Mouse (Mus musculus): ENCODE results near the gene Prkaa2.

Prkaa2 gene

DNA sequence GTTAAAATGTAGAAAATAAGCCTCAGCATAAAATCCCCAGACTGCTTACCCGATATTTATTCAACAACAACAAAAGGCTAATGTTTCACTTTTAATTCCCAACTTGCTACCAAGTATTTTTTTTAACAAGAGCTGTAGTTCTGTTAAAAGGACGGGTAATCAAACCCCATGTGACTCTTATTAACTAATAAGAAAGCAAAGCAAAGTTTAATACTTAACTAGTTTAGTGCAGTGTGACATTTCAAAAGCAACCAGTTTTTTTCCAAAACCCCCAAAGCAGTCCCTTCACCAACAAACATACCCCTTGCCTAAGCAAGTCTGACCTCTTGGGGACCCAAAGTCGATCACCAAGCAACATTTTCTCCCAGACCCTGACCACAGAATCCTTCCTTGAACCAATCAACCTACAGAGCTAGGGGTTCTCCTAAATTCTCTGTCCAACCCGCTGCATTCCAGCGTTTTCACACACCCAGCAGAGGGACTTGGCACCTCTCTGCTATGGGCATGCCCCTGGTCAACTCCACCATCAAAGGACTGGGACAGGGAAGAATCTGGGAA, 970 bp downstream of the Prkaa2 start:
- DNase-seq (ENCODE audit: low spot score in 2 of 2), result no peak

GRCm38 (mm10) chr4:105107943-105108640, 1.6 kb downstream of the Prkaa2 start:
- peak in 1 of 2 experiments; percentile 30 for DNase-seq (ENCODE audit: low spot score in 2 of 2)

DNA sequence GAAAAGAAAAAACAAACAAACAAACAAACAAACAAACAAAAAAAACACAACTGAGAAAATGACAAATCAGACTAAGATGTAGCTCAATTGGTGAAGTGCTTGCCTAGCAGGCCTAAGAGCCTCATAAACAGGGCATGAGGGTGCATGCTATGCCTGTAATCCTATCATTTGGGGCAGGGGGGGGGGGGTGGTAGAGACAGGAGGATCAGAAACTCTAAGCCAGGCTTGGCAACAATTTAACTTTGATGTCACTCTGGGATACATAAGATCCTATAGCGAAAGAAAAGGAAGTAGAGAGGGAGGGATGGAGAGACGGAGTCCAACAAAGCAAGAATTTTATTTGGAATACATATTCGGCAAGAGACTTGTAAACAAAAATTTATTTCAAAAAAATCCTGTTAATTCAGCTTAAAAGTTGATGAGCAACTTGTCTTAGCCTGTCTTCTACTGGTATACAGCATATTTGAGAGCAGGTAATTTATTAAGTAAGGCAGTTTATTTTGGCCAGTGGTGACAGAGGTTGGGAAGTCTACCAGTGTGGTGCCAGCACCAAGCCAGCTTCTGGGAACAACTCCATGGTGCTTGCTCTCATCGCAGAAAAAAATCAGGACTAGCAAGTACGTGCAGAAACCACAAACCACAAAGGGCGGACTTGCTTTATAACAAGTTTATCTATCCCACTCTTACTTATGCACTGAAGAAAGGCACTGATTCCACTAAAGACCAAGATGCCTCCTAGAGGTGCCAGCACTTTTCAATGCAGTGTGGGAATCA, 5.4 kb downstream of the Prkaa2 start:
- DNase-seq (ENCODE audit: low spot score in 2 of 2), result no peak

- DNase-seq (ENCODE audit: low spot score in 2 of 2), result no peak
Observed at GRCm38 (mm10) chr4:105101337-105101688, 8.4 kb downstream of the Prkaa2 start.

DNA sequence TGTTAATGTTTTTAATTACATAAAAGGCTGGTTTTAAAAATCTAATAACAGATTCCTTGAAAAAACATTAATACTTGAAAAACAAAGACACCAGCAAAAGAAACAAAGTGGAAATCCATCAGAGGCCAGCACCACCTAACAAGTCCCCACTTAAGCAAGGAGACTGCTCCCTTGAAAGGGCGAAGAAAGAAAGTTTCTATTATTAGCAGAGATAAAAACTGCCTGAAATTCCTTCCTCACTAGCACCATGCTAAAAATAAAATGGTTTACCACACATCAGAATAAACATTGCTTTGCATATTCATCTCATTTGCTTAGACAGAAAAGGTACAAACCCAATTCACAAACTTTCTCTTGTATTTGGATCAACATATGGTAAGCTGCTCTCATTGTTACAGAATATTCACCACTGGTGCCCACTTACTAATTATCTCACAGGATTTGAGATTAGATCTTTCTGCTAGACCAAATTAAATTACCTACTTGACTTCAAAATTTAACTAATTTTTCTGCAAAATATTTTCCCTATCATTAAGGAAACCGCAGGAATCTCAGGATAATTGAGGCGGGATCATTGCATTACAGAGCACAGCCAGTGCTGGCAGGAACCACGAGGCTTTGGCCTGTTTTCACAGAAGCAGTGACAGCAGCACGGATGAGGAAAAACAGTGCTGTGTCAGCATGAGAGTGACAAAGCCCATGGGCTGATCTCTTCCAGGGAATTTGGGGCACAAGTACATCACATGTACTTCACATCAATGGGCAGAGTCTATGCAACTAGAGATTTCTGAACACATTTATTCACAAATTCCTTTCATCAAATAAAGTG, 9.0 kb downstream of the Prkaa2 start:
- DNase-seq (ENCODE audit: low spot score in 2 of 2), result no peak

DNA sequence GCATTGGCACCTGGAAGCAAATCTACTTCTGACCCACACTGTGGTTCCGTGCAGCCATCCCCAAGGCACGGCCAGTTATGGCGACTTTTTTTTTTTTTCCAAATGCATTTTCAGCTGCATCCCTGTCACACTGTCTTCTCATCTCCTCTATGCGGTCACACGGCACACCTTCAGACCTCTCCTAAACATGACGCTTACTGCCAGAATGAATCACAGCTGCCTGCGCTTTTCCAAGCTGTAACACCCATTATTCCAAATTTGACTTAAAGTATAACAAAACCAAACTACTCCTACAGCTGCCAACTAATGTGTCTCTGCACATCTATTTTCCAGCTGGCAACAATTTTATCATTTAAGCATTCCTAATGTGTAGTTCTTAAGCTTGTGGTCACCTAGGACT, 11.0 kb downstream of the Prkaa2 start:
- DNase-seq (ENCODE audit: low spot score in 2 of 2), result peak; percentile 39

DNA sequence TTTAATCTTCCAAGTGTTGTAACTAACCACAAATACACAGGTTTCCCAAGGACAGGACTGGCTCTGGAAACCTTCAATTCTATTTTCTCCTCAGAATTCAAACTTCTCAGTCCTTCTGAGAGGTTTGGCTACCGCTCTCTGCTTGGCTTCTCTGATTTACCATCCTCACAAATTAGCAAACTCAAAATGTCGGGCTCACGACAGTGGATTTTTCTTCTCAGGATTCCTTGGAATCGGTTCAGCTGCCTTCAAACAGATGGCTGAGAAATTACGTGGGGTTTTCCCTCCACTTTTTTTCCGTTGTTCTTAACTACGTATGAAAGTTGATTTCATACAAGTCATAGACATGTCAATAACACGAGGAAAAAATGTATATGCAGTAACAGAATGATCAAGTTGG, 11.5 kb downstream of the Prkaa2 start:
- DNase-seq (ENCODE audit: low spot score in 2 of 2), result peak in 1 of 2 experiments; percentile 16

DNA sequence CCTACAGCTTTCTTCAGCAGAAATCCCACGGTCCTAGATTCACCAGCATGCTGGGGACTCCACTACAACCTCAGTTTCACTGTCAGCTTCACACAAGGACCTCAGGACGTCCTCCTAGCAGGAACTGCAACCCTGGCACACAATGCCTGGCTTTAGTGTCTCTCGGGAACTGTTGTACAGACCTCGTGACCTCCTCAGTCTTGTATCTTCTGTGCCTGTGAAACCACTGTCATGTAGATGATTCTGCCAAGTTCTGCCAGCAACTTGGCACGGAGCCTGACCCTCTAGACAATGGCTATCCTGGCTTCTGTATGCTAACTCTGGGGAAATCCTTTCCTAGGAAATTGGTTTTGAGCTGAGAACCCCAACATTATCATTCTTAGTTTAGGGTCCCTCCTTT, 14.4 kb downstream of the Prkaa2 start:
- no peak for DNase-seq (ENCODE audit: low spot score in 2 of 2)

DNA sequence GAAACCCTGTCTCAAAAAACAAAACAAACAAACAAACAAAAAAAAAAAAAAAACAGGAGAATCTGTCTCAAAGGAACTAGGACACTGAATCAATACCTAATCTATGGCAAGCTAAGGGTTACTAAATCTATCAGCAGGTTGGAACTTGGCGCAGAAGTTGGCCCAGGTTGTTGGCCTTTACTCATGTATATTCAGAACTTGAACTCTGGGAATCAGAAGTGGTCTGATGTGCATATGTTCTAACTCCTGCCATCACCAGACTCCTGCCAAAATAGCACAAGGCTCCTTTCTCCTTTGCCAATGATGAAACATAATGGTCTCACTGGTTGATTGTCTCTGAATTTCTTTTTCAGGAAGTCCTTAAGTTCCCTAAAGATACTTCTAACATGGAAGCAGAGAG, 15.7 kb downstream of the Prkaa2 start:
- DNase-seq (ENCODE audit: low spot score in 2 of 2), result no peak

GRCm38 (mm10) chr4:105090417-105090816, 19.3 kb downstream of the Prkaa2 start:
- DNase-seq (ENCODE audit: low spot score in 2 of 2), result no peak

GRCm38 (mm10) chr4:105089386-105089785, 20.3 kb downstream of the Prkaa2 start:
- no peak for DNase-seq (ENCODE audit: low spot score in 2 of 2)

DNA sequence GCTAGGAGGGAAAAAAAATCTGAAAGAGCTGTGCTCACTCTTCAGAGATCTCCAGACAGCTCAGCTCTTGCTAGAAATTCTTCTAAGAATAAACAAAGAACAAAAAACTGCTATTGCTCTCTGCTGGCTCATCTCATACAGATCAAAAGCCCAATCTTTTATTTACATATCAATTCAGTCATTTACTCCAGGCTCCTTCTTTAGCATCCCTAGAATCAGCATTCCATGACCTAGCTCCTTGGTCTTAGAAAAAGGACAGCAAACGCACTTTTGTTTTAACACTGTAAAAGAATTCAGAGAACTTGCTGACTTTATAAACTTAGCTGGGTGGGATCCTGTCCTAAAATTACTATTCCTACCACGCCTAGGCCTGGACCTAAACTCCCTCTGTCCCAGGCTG, 21.0 kb downstream of the Prkaa2 start:
- DNase-seq (ENCODE audit: low spot score in 2 of 2), result no peak

GRCm38 (mm10) chr4:105076152-105076551, 33.5 kb downstream of the Prkaa2 start:
- DNase-seq (ENCODE audit: low spot score in 2 of 2), result no peak

DNA sequence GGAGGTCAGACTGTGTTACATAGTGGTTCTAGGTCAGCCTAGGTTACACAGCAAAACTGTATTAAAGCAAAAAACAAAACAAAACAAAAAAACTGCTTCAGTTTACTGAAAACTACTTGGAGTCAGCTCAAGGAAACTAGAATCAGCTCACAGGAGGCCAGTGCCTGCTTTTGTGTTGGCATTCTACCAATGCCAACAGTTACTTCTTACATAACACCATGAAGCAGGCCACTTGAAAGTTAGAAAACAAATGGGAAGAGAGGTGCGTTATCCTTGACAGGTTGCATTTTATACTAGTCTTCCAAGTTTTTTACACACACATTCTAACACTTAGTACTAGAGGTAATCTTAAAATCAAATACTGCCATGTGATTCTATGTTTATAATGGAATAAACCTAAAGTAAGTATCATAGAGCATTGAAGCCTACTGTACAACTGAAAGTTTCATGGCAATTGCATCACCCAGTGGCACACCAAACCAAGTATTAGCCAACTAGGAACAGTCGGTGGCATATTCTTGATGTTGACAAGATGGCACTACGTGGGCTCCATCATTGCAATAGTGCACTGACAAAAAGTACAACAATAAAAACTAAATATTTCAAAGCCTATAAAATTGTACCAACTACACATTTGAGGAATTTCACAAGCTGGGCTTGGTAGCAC, 37.8 kb downstream of the Prkaa2 start:
- no peak for DNase-seq (ENCODE audit: low spot score in 2 of 2)

GRCm38 (mm10) chr4:105070982-105071381, 38.7 kb downstream of the Prkaa2 start:
- peak; percentile 78 to 82 for DNase-seq (ENCODE audit: low spot score in 2 of 2)

GRCm38 (mm10) chr4:105051291-105051690, 58.4 kb downstream of the Prkaa2 start:
- no peak for DNase-seq (ENCODE audit: low spot score in 2 of 2)

GRCm38 (mm10) chr4:105050041-105050440, 59.6 kb downstream of the Prkaa2 start:
- DNase-seq (ENCODE audit: low spot score in 2 of 2), result no peak

- DNase-seq (ENCODE audit: low spot score in 2 of 2), result no peak
Observed at GRCm38 (mm10) chr4:105034259-105034658, 75.4 kb downstream of the Prkaa2 start.

DNA sequence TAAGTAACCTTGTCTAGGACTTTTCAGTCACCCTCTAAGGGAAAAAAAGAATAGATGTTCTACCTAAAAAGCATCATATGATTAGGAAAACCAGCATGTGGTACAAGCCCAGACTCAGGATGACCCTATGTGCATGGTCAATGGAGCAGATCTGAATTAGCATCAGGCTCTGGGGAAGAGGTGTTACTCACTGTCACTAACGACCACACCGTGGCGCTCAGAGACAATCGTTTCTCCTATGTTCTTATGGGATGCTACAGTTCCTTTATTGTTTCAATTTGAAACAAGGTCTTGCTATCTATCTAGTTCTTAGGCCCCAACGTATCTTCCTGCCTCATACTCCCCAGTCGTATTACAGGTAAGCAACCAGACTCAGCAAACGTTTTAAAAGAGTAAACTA, 76.5 kb downstream of the Prkaa2 start:
- DNase-seq (ENCODE audit: low spot score in 2 of 2), result no peak

GRCm38 (mm10) chr4:105031104-105031503, 78.6 kb downstream of the Prkaa2 start:
- no peak for DNase-seq (ENCODE audit: low spot score in 2 of 2)

DNA sequence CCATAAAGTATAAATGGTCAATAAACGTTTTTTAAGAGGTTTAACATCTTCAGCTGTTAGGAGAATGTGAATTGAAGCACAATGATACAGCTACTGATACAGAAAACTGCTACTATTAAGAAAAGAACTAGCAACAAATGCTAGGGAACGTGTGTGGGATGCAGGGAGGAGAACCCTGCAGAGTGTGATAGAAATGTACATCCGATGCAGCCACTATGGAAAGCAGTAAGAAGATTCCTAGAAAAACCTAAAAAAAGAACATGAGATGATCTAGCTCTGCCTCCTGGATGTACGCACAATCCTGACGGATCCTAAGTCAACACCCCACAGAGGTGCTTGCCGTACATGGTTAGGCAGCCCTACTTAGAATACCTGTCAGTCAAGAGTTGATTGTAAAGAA, 82.4 kb downstream of the Prkaa2 start:
- no peak for DNase-seq (ENCODE audit: low spot score in 2 of 2)
